Comparison of ENCODE assay signal across 10 mouse cellular contexts in the genomic region with DNA sequence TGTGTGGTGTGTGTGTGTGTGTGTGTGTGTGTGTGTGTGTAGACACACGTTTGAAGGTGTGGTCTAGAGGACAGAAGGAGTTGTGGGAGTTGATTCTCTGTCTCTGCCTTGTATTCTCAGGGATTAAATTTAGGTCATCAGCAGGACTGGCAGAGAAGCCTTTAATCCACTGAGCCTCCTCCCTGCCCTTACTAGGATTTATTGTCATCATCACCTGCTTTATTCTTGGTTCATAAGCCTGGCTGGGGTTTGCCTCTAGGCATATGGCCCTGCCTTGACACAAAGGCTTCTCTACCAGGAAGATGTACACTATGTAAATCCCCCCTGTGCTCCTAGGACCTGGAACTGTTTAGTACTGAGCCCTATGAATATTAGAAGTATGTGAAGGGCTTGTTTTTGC.
"Had no signal": no experiment of that assay in that cellular context is flagged by ENCODE, and none has a peak within 500 bp of the region (broad histone marks: within the 10 kb centered on the region; RNA-seq: fewer than 3 reads in every experiment).

No protein-coding gene starts in this region.

- DNase-seq: right cerebral cortex, postnatal 14 days; right cerebral cortex, postnatal 25 days; right cerebral cortex, postnatal 4 days; spleen, adult 18-20 months; thymus, adult 18-20 months; thymus, adult 2 months; thymus, postnatal 14 days; thymus, postnatal 25 days; thymus, postnatal 36 days; thymus, postnatal 4 days had no signal
